22 mouse cellular contexts compared by ENCODE assay signal in genomic region chr10:95354673-95355072, GRCm38 (mm10). TPM values are rescaled to one million over a fixed set of nuclear protein-coding genes. Genes with fewer than 3 reads are reported as not detected.
A peak's percentile ranks its signal among the peaks of the same experiment; 100 is the strongest.
DNase-seq lines count a peak whose midpoint lies in the region; ATAC-seq lines count a peak whose summit lies in the region.
"Had no signal": no experiment of that assay in that cellular context is flagged by ENCODE, and none has a peak within 500 bp of the region (broad histone marks: within the 10 kb centered on the region; RNA-seq: fewer than 3 reads in every experiment).

No protein-coding gene starts in this region.

- H3K36me3 ChIP-seq in midbrain, embryonic 14.5 days (ENCODE audit: control insufficient read depth, insufficient read depth, low read length), result no peaks in the 10 kb centered on the region
- no peaks in the 10 kb centered on the region for H3K36me3 ChIP-seq in midbrain, embryonic 16.5 days (ENCODE audit: control insufficient read depth, insufficient read depth, low read length)
- H3K36me3 ChIP-seq in heart, embryonic 11.5 days (ENCODE audit: control insufficient read depth, insufficient read depth, low read length), result no peaks in the 10 kb centered on the region
- no peaks in the 10 kb centered on the region for H3K36me3 ChIP-seq in forebrain, embryonic 10.5 days (replicated peaks)
- H3K36me3 ChIP-seq: embryonic facial prominence, embryonic 15.5 days; forebrain, embryonic 15.5 days; heart, embryonic 10.5 days; heart, embryonic 15.5 days; hindbrain, embryonic 15.5 days had no signal

- peak; percentile 13 for DNase-seq in midbrain, embryonic 14.5 days
- DNase-seq in NIH3T3 (ENCODE audit: low read depth), result peak; percentile 15
- peak; percentile 37 for DNase-seq in embryo, embryonic 10.5 days (ENCODE audit: low spot score)
- no peak for DNase-seq in cerebellum, adult 8-10 months
- no peak for DNase-seq in forebrain, embryonic 10.5 days (ENCODE audit: extremely low spot score, low spot score)
- DNase-seq: adrenal gland, postnatal 14 days; cerebellum, adult 2 months; cerebellum, postnatal 14 days; gastrocnemius, postnatal 10 days; heart, adult 18-20 months; heart, postnatal 14 days; kidney, adult 2 months had no signal

- no peak overlapping the region for H3K4me2 ChIP-seq in midbrain, embryonic 14.5 days (ENCODE audit: low read length)
- H3K4me2 ChIP-seq in midbrain, embryonic 16.5 days (ENCODE audit: low read length), result no peak overlapping the region
- H3K4me2 ChIP-seq in heart, embryonic 11.5 days, result no peak overlapping the region
- H3K4me2 ChIP-seq: embryonic facial prominence, embryonic 15.5 days; forebrain, embryonic 15.5 days; heart, embryonic 15.5 days; hindbrain, embryonic 15.5 days had no signal

- no peak overlapping the region for H3K9ac ChIP-seq in midbrain, embryonic 14.5 days (replicated peaks; ENCODE audit: low read length)
- no peak overlapping the region for H3K9ac ChIP-seq in midbrain, embryonic 16.5 days (ENCODE audit: low read depth, low read length)
- H3K9ac ChIP-seq in heart, embryonic 11.5 days (ENCODE audit: low read depth, low read length), result no peak overlapping the region
- H3K9ac ChIP-seq: embryonic facial prominence, embryonic 15.5 days; forebrain, embryonic 15.5 days; heart, embryonic 15.5 days; hindbrain, embryonic 15.5 days had no signal

- no peaks in the 10 kb centered on the region for H3K4me1 ChIP-seq in midbrain, embryonic 14.5 days (ENCODE audit: control insufficient read depth, insufficient read depth, low read length)
- no peaks in the 10 kb centered on the region; the same call in 1 of the 2 replicates for H3K4me1 ChIP-seq in midbrain, embryonic 16.5 days (ENCODE audit: control insufficient read depth, insufficient read depth, low read length)
- H3K4me1 ChIP-seq in heart, embryonic 11.5 days (ENCODE audit: control insufficient read depth, insufficient read depth, low read length), result no peaks in the 10 kb centered on the region
- H3K4me1 ChIP-seq in forebrain, embryonic 10.5 days, result no peaks in the 10 kb centered on the region
- H3K4me1 ChIP-seq: embryonic facial prominence, embryonic 15.5 days; forebrain, embryonic 15.5 days; heart, embryonic 15.5 days had no signal

- no peaks in the 10 kb centered on the region for H3K9me3 ChIP-seq in midbrain, embryonic 14.5 days (ENCODE audit: control insufficient read depth, low read length)
- H3K9me3 ChIP-seq in midbrain, embryonic 16.5 days (replicated peaks; ENCODE audit: control insufficient read depth, low read length, poor library complexity, severe bottlenecking), result peaks cover 4% of the 10 kb centered on the region
- no peaks in the 10 kb centered on the region for H3K9me3 ChIP-seq in heart, embryonic 11.5 days (replicated peaks; ENCODE audit: control insufficient read depth, low read length)
- H3K9me3 ChIP-seq in forebrain, embryonic 10.5 days, result peaks cover 10% of the 10 kb centered on the region; the same call in 1 of the 2 replicates
- H3K9me3 ChIP-seq: embryonic facial prominence, embryonic 15.5 days; forebrain, embryonic 15.5 days; heart, embryonic 10.5 days; heart, embryonic 15.5 days had no signal

- H3K4me3 ChIP-seq in midbrain, embryonic 14.5 days (replicated peaks; ENCODE audit: low read depth, low read length), result no peak overlapping the region
- H3K4me3 ChIP-seq in midbrain, embryonic 16.5 days (ENCODE audit: low read depth, low read length), result no peak overlapping the region
- no peak overlapping the region for H3K4me3 ChIP-seq in heart, embryonic 11.5 days (ENCODE audit: low read depth, low read length)
- no peak overlapping the region for H3K4me3 ChIP-seq in forebrain, embryonic 10.5 days
- H3K4me3 ChIP-seq: embryonic facial prominence, embryonic 15.5 days; erythroblast, embryonic 14.5 days; forebrain, embryonic 15.5 days; heart, embryonic 10.5 days; heart, embryonic 15.5 days; hindbrain, embryonic 15.5 days had no signal

- ATAC-seq in midbrain, embryonic 14.5 days (ENCODE audit: low FRiP score, low TSS enrichment), result no peak
- no peak for ATAC-seq in midbrain, embryonic 16.5 days
- ATAC-seq in heart, embryonic 11.5 days (replicated peaks; ENCODE audit: insufficient number of reproducible peaks, low FRiP score, low TSS enrichment), result no peak
- ATAC-seq: forebrain, embryonic 15.5 days; intestine, embryonic 16.5 days had no signal

- H3K27me3 ChIP-seq in midbrain, embryonic 14.5 days (ENCODE audit: control insufficient read depth, insufficient read depth, low read length), result no peaks in the 10 kb centered on the region
- no peaks in the 10 kb centered on the region for H3K27me3 ChIP-seq in midbrain, embryonic 16.5 days (ENCODE audit: control insufficient read depth, insufficient read depth, low read depth, low read length)
- H3K27me3 ChIP-seq in heart, embryonic 11.5 days (ENCODE audit: control insufficient read depth, insufficient read depth, low read length), result 0 out of 2 replicates have a peak, but pooled peaks cover 2% of the 10 kb centered on the region
- H3K27me3 ChIP-seq in forebrain, embryonic 10.5 days (ENCODE audit: poor library complexity, severe bottlenecking), result no peaks in the 10 kb centered on the region
- H3K27me3 ChIP-seq: CH12.LX; embryonic facial prominence, embryonic 15.5 days; forebrain, embryonic 15.5 days; heart, embryonic 15.5 days; hindbrain, embryonic 15.5 days had no signal

- H3K27ac ChIP-seq in midbrain, embryonic 14.5 days (replicated peaks; ENCODE audit: low read depth, low read length), result no peak overlapping the region
- H3K27ac ChIP-seq in midbrain, embryonic 16.5 days (ENCODE audit: low read length), result no peak overlapping the region
- no peak overlapping the region for H3K27ac ChIP-seq in heart, embryonic 11.5 days (ENCODE audit: low read depth, low read length)
- no peak overlapping the region for H3K27ac ChIP-seq in forebrain, embryonic 10.5 days
- H3K27ac ChIP-seq: embryonic facial prominence, embryonic 15.5 days; forebrain, embryonic 15.5 days; heart, embryonic 10.5 days; heart, embryonic 15.5 days; hindbrain, embryonic 15.5 days had no signal

RNA-seq across cellular contexts. Expression of gene Cradd, which starts 30.7 kb away (rescaled TPM):
- polyA plus RNA-seq in midbrain, embryonic 14.5 days (2014; fragmentation: Nextera tagmentation; extraction: Ambion mirVana), result 12.0 and 12.5 TPM in 2 replicates
- 10.6 and 11.1 TPM in 2 replicates for polyA plus RNA-seq in midbrain, embryonic 16.5 days (2015; fragmentation: Nextera tagmentation; extraction: Ambion mirVana)
- 10.6 and 11.7 TPM in 2 replicates for polyA plus RNA-seq in heart, embryonic 11.5 days (2014; fragmentation: Nextera tagmentation; extraction: Ambion mirVana)
- polyA plus RNA-seq in forebrain, embryonic 10.5 days (2016; fragmentation: Nextera tagmentation; extraction: Ambion mirVana), result 11.6 and 13.2 TPM in 2 replicates

Comparison
In these comparisons a context has a peak if more than half of its experiments do, and no peak if none do; other contexts are left out.
1. DNase-seq: peak in midbrain, embryonic 14.5 days (single experiment), NIH3T3 (single experiment) and embryo, embryonic 10.5 days (single experiment); none in cerebellum, adult 8-10 months (single experiment) and forebrain, embryonic 10.5 days (single experiment).